Mouse (Mus musculus) C2C12 (cell line): ENCODE results near the gene Zfp697.

Experiments used
- CTCF ChIP-seq: IDR thresholded peaks from one replicate; pipeline ENCODE4 v1.5.1; 2011; ENCODE audit not compliant: control insufficient read depth, insufficient read depth, insufficient read length
- MYOD1 ChIP-seq: IDR thresholded peaks from one replicate; pipeline ENCODE4 v1.6.1; 2011; ENCODE audit warnings: low read depth; ENCODE audit not compliant: control insufficient read depth, insufficient read length

DNA sequence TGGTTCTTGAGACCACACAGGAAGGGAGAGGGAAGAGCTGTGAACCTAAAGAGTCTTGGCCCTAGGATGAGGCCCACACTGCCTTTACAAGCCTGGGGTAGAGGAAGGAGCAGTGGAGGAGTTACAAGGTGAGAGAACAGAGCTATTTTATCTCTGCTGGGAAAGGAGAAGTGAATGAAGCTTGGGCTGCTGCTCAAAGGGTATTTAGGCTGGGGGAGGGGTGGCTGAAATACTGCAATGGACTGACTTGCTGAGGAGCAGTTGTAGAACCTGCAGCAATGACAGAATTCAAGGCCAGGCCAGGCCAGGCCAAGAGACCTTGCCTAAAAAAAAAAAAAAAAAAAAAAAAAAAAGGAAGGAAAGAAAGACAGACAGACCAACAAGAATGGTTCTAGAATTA, 46.9 kb upstream of the Zfp697 start:
- TF ChIP-seq MYOD1 (no peak), CTCF (no peak)
